Mouse (Mus musculus) kidney, adult 2 months (tissue): ENCODE measurements around the gene 1700013G24Rik. TPM values are rescaled to one million over a fixed set of nuclear protein-coding genes. Genes with fewer than 3 reads are reported as not detected.

ENCODE experiments used
- DNase-seq: peaks from one replicate; pipeline ENCODE4 v3.0.0; 2021
- H3K27ac ChIP-seq: fragments of 200-500 bp; 2 replicates; pipeline ENCODE4 v1.5.1; 2012; ENCODE audit warnings: low read depth, low read length, control low read depth, inconsistent platforms; ENCODE audit not compliant: insufficient read depth
- H3K27me3 ChIP-seq: fragments of 200-500 bp; replicated peaks from 2 replicates; pipeline ENCODE4 v1.6.1; 2012; ENCODE audit warnings: mild to moderate bottlenecking, moderate library complexity, low read length, inconsistent platforms; ENCODE audit not compliant: control insufficient read depth, insufficient read depth
- H3K36me3 ChIP-seq: fragments of 200-500 bp; 2 replicates; pipeline ENCODE4 v1.6.1; 2012; ENCODE audit warnings: mild to moderate bottlenecking, moderate library complexity, low read length, inconsistent platforms; ENCODE audit not compliant: control insufficient read depth, insufficient read depth
- H3K4me1 ChIP-seq: fragments of 200-500 bp; 2 replicates; pipeline ENCODE4 v1.6.1; 2011; ENCODE audit warnings: low read length; ENCODE audit not compliant: control insufficient read depth, insufficient read depth
- H3K4me3 ChIP-seq: fragments of 200-500 bp; 2 replicates; pipeline ENCODE4 v1.5.1; 2011; ENCODE audit warnings: mild to moderate bottlenecking, low read depth, low read length, control low read depth; ENCODE audit not compliant: insufficient read depth
- CTCF ChIP-seq: fragments of 200-500 bp; conservative IDR thresholded peaks from 2 replicates; pipeline ENCODE4 v1.5.1; 2011; ENCODE audit warnings: low read depth, mild to moderate bottlenecking, control low read depth, low read length, moderate library complexity, mixed read lengths; ENCODE audit not compliant: insufficient read depth, insufficient read length
- POLR2A ChIP-seq: fragments of 200-500 bp; IDR thresholded peaks from one replicate; pipeline ENCODE4 v1.6.1; 2011; ENCODE audit warnings: low read depth, low read length, control low read depth
- WGBS: fragments of 180-500 bp; shearing (Covaris S2); methylation state at CpG from one replicate; pipeline ENCODE4 v1.1.7; 2018; 5-methylcytosine and 5-hydroxymethylcytosine counted together
- polyA plus RNA-seq: library from polyadenylated mRNA; depleted of rRNA; stranded (reverse); fragments of >200 nt; gene quantifications from 2 replicates; pipeline ENCODE4 v1.2.3, GENCODE M21; 2012

The 1700013G24Rik gene
- polyA plus RNA-seq, 1 experiment = 0.22 TPM

GRCm38 (mm10) chr4:137448641-137449040, 4.4 kb upstream of the 1700013G24Rik start:
- Histone ChIP-seq H3K36me3 (no peaks in the 10 kb centered on the region), H3K27me3 (no peaks in the 10 kb centered on the region), H3K4me3 (no peak overlapping the region), H3K27ac (no peak overlapping the region), H3K4me1 (peaks cover 3% of the 10 kb centered on the region; the same call in 1 of the 2 replicates)
- 44% methylated on average over 2 of the region's 2 CpGs for WGBS
- TF ChIP-seq POLR2A = no peak
- no peak for TF ChIP-seq CTCF
- no peak for DNase-seq

- Histone ChIP-seq H3K36me3 (no peaks in the 10 kb centered on the region), H3K27me3 (no peaks in the 10 kb centered on the region), H3K4me3 (no peak overlapping the region), H3K4me1 (peaks cover 3% of the 10 kb centered on the region; the same call in 1 of the 2 replicates), H3K27ac (no peak overlapping the region)
- 88% methylated on average over 2 of the region's 2 CpGs for WGBS
- DNase-seq = no peak
- TF ChIP-seq POLR2A (no peak), CTCF (no peak)
Measured at GRCm38 (mm10) chr4:137449132-137449531, 4.0 kb upstream of the 1700013G24Rik start.

GRCm38 (mm10) chr4:137449715-137450114, 3.4 kb upstream of the 1700013G24Rik start:
- no peak for TF ChIP-seq POLR2A
- Histone ChIP-seq H3K4me3 (no peak overlapping the region), H3K27me3 (no peaks in the 10 kb centered on the region), H3K27ac (no peak overlapping the region), H3K36me3 (no peaks in the 10 kb centered on the region), H3K4me1 (peaks cover 3% of the 10 kb centered on the region; the same call in 1 of the 2 replicates)
- whole genome bisulfite sequencing = 79% methylated on average over 10 of the region's 10 CpGs
- no peak for DNase-seq

GRCm38 (mm10) chr4:137452190-137452589, 894 bp upstream of the 1700013G24Rik start:
- no peak for DNase-seq
- Histone ChIP-seq H3K27ac (no peak overlapping the region), H3K27me3 (no peaks in the 10 kb centered on the region), H3K4me1 (peaks cover 3% of the 10 kb centered on the region; the same call in 1 of the 2 replicates), H3K4me3 (no peak overlapping the region), H3K36me3 (no peaks in the 10 kb centered on the region)
- TF ChIP-seq POLR2A (no peak), CTCF (no peak)
- 89% methylated on average over 6 of the region's 6 CpGs for WGBS

GRCm38 (mm10) chr4:137454582-137454981, 1.5 kb downstream of the 1700013G24Rik start:
- Histone ChIP-seq H3K4me3 (no peak overlapping the region), H3K27me3 (no peaks in the 10 kb centered on the region), H3K4me1 (no peaks in the 10 kb centered on the region), H3K27ac (no peak overlapping the region), H3K36me3 (no peaks in the 10 kb centered on the region)
- no peak for DNase-seq
- WGBS = 91% methylated on average over 14 of the region's 14 CpGs
- no peak for TF ChIP-seq CTCF
- TF ChIP-seq POLR2A = no peak

- H3K4me3 ChIP-seq = no peak overlapping the region
- no peak for DNase-seq
- 73% methylated on average over 12 of the region's 12 CpGs for WGBS
- no peak overlapping the region for H3K27ac ChIP-seq
- no peak for TF ChIP-seq POLR2A
- TF ChIP-seq CTCF = no peak
- H3K27me3 ChIP-seq = no peaks in the 10 kb centered on the region
- no peaks in the 10 kb centered on the region for H3K4me1 ChIP-seq
- no peaks in the 10 kb centered on the region for H3K36me3 ChIP-seq
Measured at GRCm38 (mm10) chr4:137456581-137456980, 3.5 kb downstream of the 1700013G24Rik start.

GRCm38 (mm10) chr4:137457292-137457691, 4.2 kb downstream of the 1700013G24Rik start:
- no peaks in the 10 kb centered on the region for H3K36me3 ChIP-seq
- H3K4me1 ChIP-seq = no peaks in the 10 kb centered on the region
- H3K27me3 ChIP-seq = no peaks in the 10 kb centered on the region
- H3K27ac ChIP-seq = no peak overlapping the region
- no peak for TF ChIP-seq POLR2A
- TF ChIP-seq CTCF = no peak
- DNase-seq = no peak
- no peak overlapping the region for H3K4me3 ChIP-seq
- WGBS = 84% methylated on average over 4 of the region's 4 CpGs
